Mouse (Mus musculus) kidney, adult 2 months (tissue): Measurements from ENCODE around the gene Zfand6. TPM values are rescaled to one million over a fixed set of nuclear protein-coding genes. Genes with fewer than 3 reads are reported as not detected.

Experiments used
- DNase-seq: peaks from one replicate; pipeline ENCODE4 v3.0.0; 2021
- H3K27ac ChIP-seq: fragments of 200-500 bp; 2 replicates; pipeline ENCODE4 v1.5.1; 2012; ENCODE audit warnings: low read depth, low read length, control low read depth, inconsistent platforms; ENCODE audit not compliant: insufficient read depth
- H3K27me3 ChIP-seq: fragments of 200-500 bp; replicated peaks from 2 replicates; pipeline ENCODE4 v1.6.1; 2012; ENCODE audit warnings: mild to moderate bottlenecking, moderate library complexity, low read length, inconsistent platforms; ENCODE audit not compliant: control insufficient read depth, insufficient read depth
- H3K36me3 ChIP-seq: fragments of 200-500 bp; 2 replicates; pipeline ENCODE4 v1.6.1; 2012; ENCODE audit warnings: mild to moderate bottlenecking, moderate library complexity, low read length, inconsistent platforms; ENCODE audit not compliant: control insufficient read depth, insufficient read depth
- H3K4me1 ChIP-seq: fragments of 200-500 bp; 2 replicates; pipeline ENCODE4 v1.6.1; 2011; ENCODE audit warnings: low read length; ENCODE audit not compliant: control insufficient read depth, insufficient read depth
- H3K4me3 ChIP-seq: fragments of 200-500 bp; 2 replicates; pipeline ENCODE4 v1.5.1; 2011; ENCODE audit warnings: mild to moderate bottlenecking, low read depth, low read length, control low read depth; ENCODE audit not compliant: insufficient read depth
- CTCF ChIP-seq: fragments of 200-500 bp; conservative IDR thresholded peaks from 2 replicates; pipeline ENCODE4 v1.5.1; 2011; ENCODE audit warnings: low read depth, mild to moderate bottlenecking, control low read depth, low read length, moderate library complexity, mixed read lengths; ENCODE audit not compliant: insufficient read depth, insufficient read length
- POLR2A ChIP-seq: fragments of 200-500 bp; IDR thresholded peaks from one replicate; pipeline ENCODE4 v1.6.1; 2011; ENCODE audit warnings: low read depth, low read length, control low read depth
- WGBS: fragments of 180-500 bp; shearing (Covaris S2); methylation state at CpG from one replicate; pipeline ENCODE4 v1.1.7; 2018; 5-methylcytosine and 5-hydroxymethylcytosine counted together
- polyA plus RNA-seq: library from polyadenylated mRNA; depleted of rRNA; stranded (reverse); fragments of >200 nt; gene quantifications from 2 replicates; pipeline ENCODE4 v1.2.3, GENCODE M21; 2012

Zfand6 gene
- polyA plus RNA-seq, 1 experiment = 62.5 TPM

- H3K27ac ChIP-seq = no peak overlapping the region
- H3K27me3 ChIP-seq = no peaks in the 10 kb centered on the region
- 56% methylated on average over 2 of the region's 2 CpGs for WGBS
- DNase-seq = no peak
- no peaks in the 10 kb centered on the region for H3K36me3 ChIP-seq
- H3K4me3 ChIP-seq = no peak overlapping the region
- TF ChIP-seq CTCF (no peak), POLR2A (no peak)
- peaks cover 4% of the 10 kb centered on the region; the same call in 1 of the 2 replicates for H3K4me1 ChIP-seq
These were observed 37.8 kb downstream of the Zfand6 start for GRCm38 (mm10) chr7:84651987-84652321.

DNA sequence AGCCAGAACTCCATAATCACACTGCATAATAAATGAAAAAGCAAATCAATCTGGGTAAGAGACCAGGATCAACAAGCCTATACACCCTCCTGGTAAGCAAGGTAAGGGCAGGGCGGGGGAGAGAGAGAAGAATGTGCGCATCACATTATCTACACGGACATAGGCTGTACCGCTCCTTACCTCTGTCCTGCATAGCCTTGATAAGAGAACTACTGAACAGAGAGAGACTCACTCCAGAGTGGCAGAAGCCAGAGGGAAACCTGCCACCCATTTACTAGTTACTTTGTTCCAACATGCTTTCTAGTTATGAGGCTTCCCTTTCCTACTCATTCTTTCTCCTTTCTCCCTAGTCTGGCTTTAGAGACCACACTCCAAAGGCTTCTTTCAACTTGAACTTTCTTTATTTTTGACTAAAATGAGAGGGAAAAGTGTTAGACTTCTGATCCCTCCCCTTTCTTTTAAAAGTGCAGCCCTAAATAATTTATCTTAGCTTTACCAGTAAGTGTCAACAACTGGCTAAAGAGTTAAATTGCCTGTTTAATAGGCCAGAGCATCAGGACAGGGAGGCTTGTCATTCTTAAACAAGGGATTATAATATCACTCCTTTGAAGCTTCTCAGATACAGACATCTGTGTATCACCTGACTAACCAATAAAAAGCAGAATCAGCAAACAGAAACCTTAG, 38.3 kb downstream of the Zfand6 start:
- TF ChIP-seq POLR2A = no peak
- TF ChIP-seq CTCF = no peak
- no peak overlapping the region for H3K27ac ChIP-seq
- WGBS = 87% methylated on average over 4 of the region's 4 CpGs
- no peak overlapping the region for H3K4me3 ChIP-seq
- DNase-seq = no peak
- no peaks in the 10 kb centered on the region for H3K36me3 ChIP-seq
- H3K4me1 ChIP-seq = no peaks in the 10 kb centered on the region; the same call in 1 of the 2 replicates
- H3K27me3 ChIP-seq = no peaks in the 10 kb centered on the region

DNA sequence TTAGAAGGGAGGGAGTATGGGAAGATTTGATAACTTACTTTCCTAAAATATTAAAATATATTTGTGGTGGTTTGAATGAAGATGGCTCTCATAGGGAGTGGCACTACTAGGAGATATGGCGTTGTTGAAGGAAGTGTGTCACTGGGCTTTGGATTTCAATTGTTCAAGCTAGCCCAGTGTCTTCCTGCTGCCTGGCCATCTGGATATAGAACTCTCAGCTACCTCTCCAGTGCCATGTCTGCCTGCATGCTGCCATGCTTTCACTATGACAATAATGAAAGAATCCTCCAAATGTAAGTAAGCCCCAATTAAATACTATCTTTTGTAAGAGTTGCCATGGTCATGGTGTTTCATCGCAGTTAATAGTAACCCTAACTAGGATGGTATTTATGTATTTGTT, 40.7 kb downstream of the Zfand6 start:
- no peak overlapping the region for H3K4me3 ChIP-seq
- no peak overlapping the region for H3K27ac ChIP-seq
- no peaks in the 10 kb centered on the region; the same call in 1 of the 2 replicates for H3K4me1 ChIP-seq
- WGBS = 87% methylated on average over 2 of the region's 2 CpGs
- DNase-seq = no peak
- no peaks in the 10 kb centered on the region for H3K36me3 ChIP-seq
- TF ChIP-seq POLR2A = no peak
- TF ChIP-seq CTCF = no peak
- H3K27me3 ChIP-seq = no peaks in the 10 kb centered on the region

DNA sequence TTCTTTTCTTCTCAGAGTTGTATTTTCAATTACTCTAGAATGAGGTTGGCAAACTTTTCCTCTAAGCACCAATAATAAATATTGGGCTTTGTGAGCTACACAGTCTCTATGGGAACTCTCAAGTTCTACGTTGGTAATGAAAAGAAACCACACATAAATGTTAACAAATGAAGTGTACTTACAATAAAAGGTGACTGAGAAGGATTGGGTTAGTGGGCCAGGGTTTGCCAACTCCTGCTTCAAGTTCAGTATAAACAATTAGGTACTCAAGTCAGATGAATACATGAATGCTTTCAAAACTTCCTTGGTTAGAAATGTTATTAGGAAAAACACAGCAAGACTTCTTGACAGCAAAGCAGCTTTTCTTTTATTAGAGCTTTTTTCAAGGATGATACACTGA, 43.5 kb downstream of the Zfand6 start:
- H3K27me3 ChIP-seq = no peaks in the 10 kb centered on the region
- 69% methylated on average over 1 of the region's 1 CpGs for WGBS
- TF ChIP-seq POLR2A (no peak), CTCF (no peak)
- H3K4me1 ChIP-seq = peaks cover 6% of the 10 kb centered on the region; the same call in 1 of the 2 replicates
- H3K36me3 ChIP-seq = no peaks in the 10 kb centered on the region
- DNase-seq = no peak
- H3K4me3 ChIP-seq = no peak overlapping the region
- no peak overlapping the region for H3K27ac ChIP-seq

DNA sequence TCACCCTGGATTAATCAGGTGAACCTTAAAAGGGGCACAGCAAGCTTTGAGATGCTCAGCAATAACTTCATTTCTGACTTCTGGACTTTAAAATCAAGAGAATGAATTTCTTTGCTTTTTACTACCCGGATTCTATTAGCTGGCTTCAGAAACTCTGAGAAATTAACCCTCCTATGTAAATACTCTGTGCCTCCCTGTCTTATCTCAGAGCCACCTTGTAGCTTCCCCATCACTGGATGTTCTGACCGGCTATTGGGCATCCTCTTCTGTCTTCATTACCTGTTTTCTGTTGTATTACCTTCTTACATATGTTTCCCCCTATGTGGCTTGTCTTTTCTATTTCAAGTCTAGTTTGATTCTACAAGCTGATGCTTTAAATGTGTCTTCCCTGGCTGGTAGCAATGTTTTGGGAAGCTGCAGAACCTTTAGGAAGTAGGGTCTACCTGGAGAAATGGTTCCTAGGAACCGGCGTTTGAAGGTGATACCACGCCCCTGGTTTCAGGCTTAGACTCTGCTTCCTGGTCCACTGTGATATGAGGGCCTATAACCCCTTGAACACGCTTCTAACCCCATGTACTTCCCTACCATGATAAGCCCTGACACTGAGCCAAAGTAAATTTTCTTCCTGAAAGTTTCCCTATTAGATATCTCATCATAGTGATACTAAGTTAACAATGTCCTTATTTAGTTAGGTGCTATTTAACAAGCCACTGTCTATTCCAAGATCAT, 46.3 kb downstream of the Zfand6 start:
- DNase-seq = no peak
- H3K27ac ChIP-seq = no peak overlapping the region
- H3K4me1 ChIP-seq = peaks cover 9% of the 10 kb centered on the region; the same call in 1 of the 2 replicates
- TF ChIP-seq CTCF (no peak), POLR2A (no peak)
- H3K36me3 ChIP-seq = no peaks in the 10 kb centered on the region
- H3K27me3 ChIP-seq = no peaks in the 10 kb centered on the region
- no peak overlapping the region for H3K4me3 ChIP-seq
- WGBS = 92% methylated on average over 6 of the region's 6 CpGs

DNA sequence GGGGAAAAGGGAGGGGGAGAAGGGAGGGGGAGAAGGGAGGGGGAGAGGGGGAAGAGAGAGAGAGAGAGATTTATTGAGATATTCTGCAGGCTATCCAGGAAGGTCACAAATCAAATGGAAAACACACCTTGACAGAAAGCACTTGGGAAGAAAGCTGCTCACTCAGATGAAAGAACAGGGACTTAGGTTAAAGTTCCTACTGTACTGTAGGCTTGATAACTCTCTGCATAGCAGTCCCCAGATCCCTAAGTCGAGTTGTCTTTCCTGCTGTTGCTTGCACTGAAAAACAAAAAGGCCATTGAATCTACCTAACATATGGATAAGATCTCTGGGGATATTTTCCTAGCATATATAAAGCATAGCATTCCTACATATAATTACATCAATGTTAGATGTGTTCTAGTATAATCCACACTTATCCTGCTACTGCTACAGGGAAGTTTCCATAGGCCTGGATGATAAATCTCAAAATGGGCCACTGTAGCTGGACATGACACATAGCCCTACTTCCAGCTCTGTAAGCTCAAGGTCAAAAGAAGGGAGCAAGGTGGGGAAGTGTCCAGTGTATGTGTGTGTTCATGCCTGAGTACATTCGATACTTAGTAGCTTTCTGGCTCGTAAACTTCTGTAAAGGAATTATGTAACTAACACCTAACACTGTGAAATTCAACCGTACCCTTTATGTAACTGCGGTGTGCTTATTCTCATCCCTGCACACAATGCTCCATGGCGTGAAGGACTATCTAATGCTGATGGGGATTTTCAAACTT, 47.4 kb downstream of the Zfand6 start:
- DNase-seq = peak; percentile 40
- Histone ChIP-seq H3K27me3 (no peaks in the 10 kb centered on the region), H3K4me3 (no peak overlapping the region), H3K27ac (no peak overlapping the region; the same call in 1 of the 2 replicates), H3K36me3 (no peaks in the 10 kb centered on the region), H3K4me1 (peaks cover 9% of the 10 kb centered on the region; the same call in 1 of the 2 replicates)
- TF ChIP-seq CTCF (no peak), POLR2A (no peak)
- WGBS = 43% methylated on average over 6 of the region's 6 CpGs

DNA sequence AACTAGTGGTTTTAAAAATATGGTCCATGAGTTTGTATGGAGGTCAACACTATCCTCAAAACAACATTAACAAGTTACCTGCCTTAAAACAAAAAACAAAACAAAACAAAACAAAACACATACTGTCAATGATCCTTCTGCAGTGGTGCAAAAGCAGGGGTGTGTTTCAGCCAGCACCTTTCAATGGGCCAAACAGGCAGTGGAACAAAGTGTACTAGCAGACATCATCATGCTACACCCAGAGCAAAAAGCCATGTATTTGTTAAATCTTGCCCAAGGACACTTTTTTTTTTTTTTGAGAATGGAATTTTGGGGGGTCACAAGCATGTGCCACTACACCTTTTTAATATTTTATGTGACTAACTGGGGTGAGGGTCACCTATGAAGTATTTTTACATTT, 52.8 kb downstream of the Zfand6 start:
- DNase-seq = no peak
- H3K4me1 ChIP-seq = peaks cover 3% of the 10 kb centered on the region; the same call in 1 of the 2 replicates
- no peak overlapping the region for H3K4me3 ChIP-seq
- no peaks in the 10 kb centered on the region for H3K27me3 ChIP-seq
- H3K27ac ChIP-seq = no peak overlapping the region
- TF ChIP-seq POLR2A = no peak
- TF ChIP-seq CTCF = no peak
- H3K36me3 ChIP-seq = no peaks in the 10 kb centered on the region
